9 mouse cellular contexts compared by ENCODE assay signal in the genomic region with DNA sequence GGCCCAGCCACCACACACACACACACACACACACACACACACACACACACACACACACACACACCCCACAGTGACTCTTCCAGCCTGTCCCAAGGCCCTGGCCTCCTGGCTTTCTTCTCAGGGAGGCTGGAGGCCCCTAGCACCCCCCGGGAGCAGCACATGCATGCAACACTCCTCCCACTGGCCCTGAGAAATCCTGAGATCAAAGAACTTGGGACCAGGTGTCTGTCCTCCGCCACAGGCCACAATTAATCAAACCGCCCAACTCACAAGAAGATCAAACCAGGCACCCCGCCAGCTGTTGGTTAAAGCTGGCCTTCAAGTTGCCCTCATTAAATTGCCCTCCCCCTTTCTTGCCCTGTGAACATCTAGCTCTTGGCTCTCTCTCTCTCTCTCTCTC.
A peak's percentile ranks its signal among the peaks of the same experiment; 100 is the strongest.
DNase-seq lines count a peak whose midpoint lies in the region; ATAC-seq lines count a peak whose summit lies in the region.
"Had no signal": no experiment of that assay in that cellular context is flagged by ENCODE, and none has a peak within 500 bp of the region (broad histone marks: within the 10 kb centered on the region; RNA-seq: fewer than 3 reads in every experiment).

No protein-coding gene starts in this region.

- 3% methylated on average over 4 of the region's 4 CpGs for WGBS in hindbrain, embryonic 12.5 days
- 18% methylated on average over 4 of the region's 4 CpGs for WGBS in lung, embryonic 15.5 days
- 33% methylated on average over 4 of the region's 4 CpGs for WGBS in stomach, embryonic 15.5 days

- H3K9ac ChIP-seq in hindbrain, embryonic 12.5 days, result no peak overlapping the region
- no peak overlapping the region for H3K9ac ChIP-seq in lung, embryonic 15.5 days
- no peak overlapping the region for H3K9ac ChIP-seq in stomach, embryonic 15.5 days
- H3K9ac ChIP-seq: heart, embryonic 13.5 days had no signal

- no peak overlapping the region for H3K4me3 ChIP-seq in hindbrain, embryonic 12.5 days
- no peak overlapping the region for H3K4me3 ChIP-seq in lung, embryonic 15.5 days
- no peak overlapping the region for H3K4me3 ChIP-seq in stomach, embryonic 15.5 days (replicated peaks)
- H3K4me3 ChIP-seq: heart, embryonic 13.5 days had no signal

- no peaks in the 10 kb centered on the region for H3K36me3 ChIP-seq in hindbrain, embryonic 12.5 days
- H3K36me3 ChIP-seq in lung, embryonic 15.5 days, result no peaks in the 10 kb centered on the region
- no peaks in the 10 kb centered on the region for H3K36me3 ChIP-seq in stomach, embryonic 15.5 days
- H3K36me3 ChIP-seq: heart, embryonic 13.5 days had no signal

- H3K9me3 ChIP-seq in hindbrain, embryonic 12.5 days (replicated peaks), result no peaks in the 10 kb centered on the region
- H3K9me3 ChIP-seq in lung, embryonic 15.5 days, result no peaks in the 10 kb centered on the region
- no peaks in the 10 kb centered on the region for H3K9me3 ChIP-seq in stomach, embryonic 15.5 days
- H3K9me3 ChIP-seq: heart, embryonic 13.5 days had no signal

- intact Hi-C loops in left cerebral cortex, postnatal 25 days (cut with DNase I), result no loop called here
- intact Hi-C loops in heart, postnatal 36 days (cut with DNase I), result no loop called here

- peaks cover 14% of the 10 kb centered on the region; the same call in 1 of the 2 replicates for H3K27me3 ChIP-seq in hindbrain, embryonic 12.5 days
- 0 out of 2 replicates have a peak, but pooled peaks cover 4% of the 10 kb centered on the region for H3K27me3 ChIP-seq in lung, embryonic 15.5 days
- H3K27me3 ChIP-seq in stomach, embryonic 15.5 days (replicated peaks), result no peaks in the 10 kb centered on the region

- peak; percentile 52 for DNase-seq in right cerebral cortex, postnatal 4 days
- DNase-seq in right cerebral cortex, postnatal 25 days, result no peak
- DNase-seq in left cerebral cortex, postnatal 25 days (ENCODE audit: low spot score in 2 of 2), result no peak
- DNase-seq in heart, postnatal 36 days, result no peak
- DNase-seq in thymus, postnatal 36 days, result no peak

- H3K27ac ChIP-seq in hindbrain, embryonic 12.5 days, result no peak overlapping the region
- H3K27ac ChIP-seq in lung, embryonic 15.5 days, result peak overlapping the region; percentile 55
- peak overlapping the region; percentile 40; the same call in 1 of the 2 replicates for H3K27ac ChIP-seq in stomach, embryonic 15.5 days
- H3K27ac ChIP-seq: heart, embryonic 13.5 days had no signal

- ATAC-seq in hindbrain, embryonic 12.5 days (ENCODE audit: low FRiP score), result peak; percentile 40; the same call in 1 of the 2 replicates
- ATAC-seq in lung, embryonic 15.5 days (ENCODE audit: borderline replicate concordance, extremely low read depth, low FRiP score, low TSS enrichment), result peak; percentile 70
- peak; percentile 78; the same call in 1 of the 2 replicates for ATAC-seq in stomach, embryonic 15.5 days (ENCODE audit: insufficient read depth, low FRiP score, low read depth)

- H3K4me2 ChIP-seq in hindbrain, embryonic 12.5 days (replicated peaks), result no peak overlapping the region
- no peak overlapping the region for H3K4me2 ChIP-seq in lung, embryonic 15.5 days
- H3K4me2 ChIP-seq in stomach, embryonic 15.5 days, result no peak overlapping the region
- H3K4me2 ChIP-seq: heart, embryonic 13.5 days had no signal

- H3K4me1 ChIP-seq in hindbrain, embryonic 12.5 days, result peaks cover 17% of the 10 kb centered on the region
- peaks cover 57% of the 10 kb centered on the region for H3K4me1 ChIP-seq in lung, embryonic 15.5 days
- peaks cover 25% of the 10 kb centered on the region for H3K4me1 ChIP-seq in stomach, embryonic 15.5 days
